Mouse (Mus musculus): ENCODE data around the gene Rpa1.
"Not testable (repeated sequence)": the region's sequence is repeated elsewhere in the genome, so short reads cannot be mapped to it uniquely, and the experiment has no call there.

The Rpa1 gene

GRCm38 (mm10) chr11:75319246-75319645 is 28.9 kb downstream of the Rpa1 start:
- no peak for DNase-seq (ENCODE audit: low read depth)

- no peak for DNase-seq (ENCODE audit: low read depth)
Observed at GRCm38 (mm10) chr11:75318351-75319221, 29.5 kb downstream of the Rpa1 start.

- DNase-seq (ENCODE audit: low read depth): no peak
Observed at GRCm38 (mm10) chr11:75313834-75314233, 34.3 kb downstream of the Rpa1 start.

GRCm38 (mm10) chr11:75311751-75312150 is 36.4 kb downstream of the Rpa1 start:
- DNase-seq (ENCODE audit: low read depth): no peak

GRCm38 (mm10) chr11:75310813-75311212 is 37.3 kb downstream of the Rpa1 start:
- no peak for DNase-seq (ENCODE audit: low read depth)

- no peak for DNase-seq (ENCODE audit: low read depth)
Observed at GRCm38 (mm10) chr11:75308650-75309049, 39.5 kb downstream of the Rpa1 start.

- DNase-seq (ENCODE audit: low read depth): no peak
Observed at GRCm38 (mm10) chr11:75304797-75305196, 43.3 kb downstream of the Rpa1 start.

GRCm38 (mm10) chr11:75300954-75301353 is 47.2 kb downstream of the Rpa1 start:
- no peak for DNase-seq (ENCODE audit: low read depth)

- no peak for DNase-seq (ENCODE audit: low read depth)
Observed at GRCm38 (mm10) chr11:75299786-75300185, 48.3 kb downstream of the Rpa1 start.

GRCm38 (mm10) chr11:75298491-75298890 is 49.6 kb downstream of the Rpa1 start:
- no peak for DNase-seq (ENCODE audit: low read depth)

- no peak for DNase-seq (ENCODE audit: low read depth)
Observed at GRCm38 (mm10) chr11:75297631-75298030, 50.5 kb downstream of the Rpa1 start.

GRCm38 (mm10) chr11:75296406-75297005 is 51.6 kb downstream of the Rpa1 start:
- DNase-seq (ENCODE audit: low read depth): no peak

- DNase-seq (ENCODE audit: low read depth): not testable (repeated sequence)
Observed at GRCm38 (mm10) chr11:75295534-75295933, 52.6 kb downstream of the Rpa1 start.

GRCm38 (mm10) chr11:75294862-75295261 is 53.3 kb downstream of the Rpa1 start:
- no peak for DNase-seq (ENCODE audit: low read depth)

- DNase-seq (ENCODE audit: low read depth): no peak
Observed at GRCm38 (mm10) chr11:75293852-75294361, 54.2 kb downstream of the Rpa1 start.

- DNase-seq (ENCODE audit: low read depth): no peak
Observed at GRCm38 (mm10) chr11:75292281-75292680, 55.8 kb downstream of the Rpa1 start.

GRCm38 (mm10) chr11:75291389-75292215 is 56.5 kb downstream of the Rpa1 start:
- no peak for DNase-seq (ENCODE audit: low read depth)

- DNase-seq (ENCODE audit: low read depth): peak; percentile 86
Observed at GRCm38 (mm10) chr11:75290566-75291271, 57.4 kb downstream of the Rpa1 start.

GRCm38 (mm10) chr11:75289120-75289519 is 59.0 kb downstream of the Rpa1 start:
- no peak for DNase-seq (ENCODE audit: low read depth)

- no peak for DNase-seq (ENCODE audit: low read depth)
Observed at GRCm38 (mm10) chr11:75288517-75288916, 59.6 kb downstream of the Rpa1 start.

GRCm38 (mm10) chr11:75287940-75288339 is 60.2 kb downstream of the Rpa1 start:
- no peak for DNase-seq (ENCODE audit: low read depth)

GRCm38 (mm10) chr11:75286868-75287267 is 61.3 kb downstream of the Rpa1 start:
- no peak for DNase-seq (ENCODE audit: low read depth)
